Mouse (Mus musculus): ENCODE data around the gene Tiam2.

- TF ChIP-seq ZMIZ1 (IDR thresholded peaks at IDR 0.05; ENCODE audit: low read depth, low read length) (no peak), ETS1 (conservative IDR thresholded peaks at IDR 0.05; ENCODE audit: low read depth, low read length) (no peak), EP300 (IDR thresholded peaks at IDR 0.05; ENCODE audit: low read length) (no peak), KAT2A (IDR thresholded peaks at IDR 0.05; ENCODE audit: insufficient replicate concordance, low read length) (no peak), POLR2A (IDR thresholded peaks at IDR 0.05; ENCODE audit: low read depth, low read length) (no peak), CTCF (conservative IDR thresholded peaks at IDR 0.05 in 1 of 2, IDR thresholded peaks at IDR 0.05 in 1 of 2; ENCODE audit: low read depth in 2 of 2, low read length in 2 of 2) (no peak), BHLHE40 (IDR thresholded peaks at IDR 0.05; ENCODE audit: low read depth, low read length) (no peak), MAZ (IDR thresholded peaks at IDR 0.05; ENCODE audit: low read depth, low read length) (no peak), SMC3 (IDR thresholded peaks at IDR 0.05; ENCODE audit: low read depth, low read length) (no peak), RCOR1 (conservative IDR thresholded peaks at IDR 0.05; ENCODE audit: low read depth, low read length) (no peak), NELFE (IDR thresholded peaks at IDR 0.05; ENCODE audit: low read depth, low read length) (no peak), CHD2 (IDR thresholded peaks at IDR 0.05; ENCODE audit: low read length) (no peak), ZNF384 (IDR thresholded peaks at IDR 0.05; ENCODE audit: low read depth, low read length) (no peak), USF1 (IDR thresholded peaks at IDR 0.05; ENCODE audit: low read depth, low read length) (no peak)
Measured at GRCm38 (mm10) chr17:3420148-3420547, 93.8 kb downstream of the Tiam2 start.
